Mouse (Mus musculus): Measurements from ENCODE around the gene Pigk. TPM values are rescaled to one million over a fixed set of nuclear protein-coding genes. Genes with fewer than 3 reads are reported as not detected.

Pigk gene
- polyA plus RNA-seq, 1 experiment = 0.65 TPM

DNA sequence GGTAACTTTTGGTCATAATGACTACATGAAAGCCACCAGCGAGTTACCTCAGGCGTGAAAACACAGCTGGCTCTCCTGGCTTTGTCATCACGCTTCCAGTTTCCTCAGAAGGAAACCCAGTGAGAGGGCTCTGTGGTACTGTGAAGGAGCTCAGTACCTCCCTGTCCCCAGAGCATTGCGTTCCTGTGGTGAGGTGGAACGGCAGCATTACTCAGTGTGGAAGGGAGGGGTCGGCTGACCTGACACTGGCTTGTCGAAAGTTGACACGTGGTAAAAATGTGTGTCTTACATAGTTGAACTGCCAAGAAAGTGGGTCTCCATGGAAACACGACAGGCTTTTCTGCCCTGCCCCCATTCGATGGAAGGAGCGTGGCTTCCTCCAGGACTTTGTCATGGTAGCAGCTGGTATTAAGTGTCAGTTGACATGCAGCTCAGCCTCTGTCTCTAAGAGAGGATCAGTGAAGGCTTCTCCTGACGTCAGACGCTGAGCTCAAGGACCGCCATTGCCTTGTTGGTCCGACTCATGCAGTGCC, 44.7 kb downstream of the Pigk start:
- Histone ChIP-seq H3K36me3 (ENCODE audit: control insufficient read depth) (peaks cover 32% of the 10 kb centered on the region), H3K27me3 (ENCODE audit: control insufficient read depth) (no peaks in the 10 kb centered on the region), H3K4me1 (ENCODE audit: control insufficient read depth) (peaks cover 92% of the 10 kb centered on the region), H3K4me3 (replicated peaks) (no peak overlapping the region), H3K9me3 (ENCODE audit: control insufficient read depth, low read length) (no peaks in the 10 kb centered on the region)
- TF ChIP-seq TAL1 (IDR thresholded peaks at IDR 0.05; ENCODE audit: low read length) (no peak), GATA1 (IDR thresholded peaks at IDR 0.05; ENCODE audit: low read length) (no peak)

DNA sequence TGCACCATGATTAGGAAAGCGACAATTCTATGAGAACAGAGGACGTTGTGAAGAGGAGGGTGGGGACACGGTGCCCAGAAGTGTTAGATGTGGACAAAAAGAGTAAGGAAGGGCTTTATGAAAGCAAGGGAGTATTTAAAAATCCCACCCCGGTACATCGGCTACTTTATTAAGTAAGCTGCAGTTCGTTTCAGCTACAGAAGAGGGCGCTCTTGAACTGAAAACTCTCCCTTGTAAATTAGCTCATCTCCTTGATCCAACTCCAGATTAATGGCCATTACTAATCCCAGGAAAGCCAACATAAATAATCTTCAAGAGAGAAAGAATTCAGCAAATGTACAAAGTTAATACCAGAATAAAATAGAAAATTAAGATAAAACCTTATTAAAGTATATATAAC, 47.2 kb downstream of the Pigk start:
- Histone ChIP-seq H3K27me3 (ENCODE audit: control insufficient read depth) (no peaks in the 10 kb centered on the region), H3K4me3 (replicated peaks) (no peak overlapping the region), H3K4me1 (ENCODE audit: control insufficient read depth) (peaks cover 85% of the 10 kb centered on the region), H3K9me3 (ENCODE audit: control insufficient read depth, low read length) (no peaks in the 10 kb centered on the region), H3K36me3 (ENCODE audit: control insufficient read depth) (peaks cover 25% of the 10 kb centered on the region)
- TF ChIP-seq TAL1 (IDR thresholded peaks at IDR 0.05; ENCODE audit: low read length) (no peak), GATA1 (IDR thresholded peaks at IDR 0.05; ENCODE audit: low read length) (no peak)

DNA sequence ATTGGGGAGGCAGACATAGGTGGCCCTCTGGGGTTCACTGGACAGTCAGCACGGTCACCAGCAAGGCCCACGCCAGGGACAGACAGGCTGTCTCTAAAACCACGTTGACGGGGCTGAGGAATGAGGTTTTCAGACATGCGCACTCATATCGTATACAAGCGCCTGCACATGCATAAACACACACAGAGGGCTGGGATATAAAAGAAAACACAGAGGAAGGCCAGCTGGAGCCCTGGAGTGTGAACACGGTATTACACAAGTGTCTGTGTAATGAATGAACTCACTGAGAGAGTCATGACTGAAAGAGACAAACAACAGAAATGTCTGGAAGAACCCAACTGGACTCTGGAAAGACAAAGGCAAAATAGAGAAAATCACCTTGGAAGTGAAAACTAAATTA, 47.8 kb downstream of the Pigk start:
- Histone ChIP-seq H3K4me1 (ENCODE audit: control insufficient read depth) (peaks cover 80% of the 10 kb centered on the region), H3K4me3 (replicated peaks) (no peak overlapping the region), H3K27me3 (ENCODE audit: control insufficient read depth) (no peaks in the 10 kb centered on the region), H3K36me3 (ENCODE audit: control insufficient read depth) (peaks cover 27% of the 10 kb centered on the region), H3K9me3 (ENCODE audit: control insufficient read depth, low read length) (no peaks in the 10 kb centered on the region)
- no peak for TF ChIP-seq GATA1 (IDR thresholded peaks at IDR 0.05; ENCODE audit: low read length)
- no peak for TF ChIP-seq TAL1 (IDR thresholded peaks at IDR 0.05; ENCODE audit: low read length)

DNA sequence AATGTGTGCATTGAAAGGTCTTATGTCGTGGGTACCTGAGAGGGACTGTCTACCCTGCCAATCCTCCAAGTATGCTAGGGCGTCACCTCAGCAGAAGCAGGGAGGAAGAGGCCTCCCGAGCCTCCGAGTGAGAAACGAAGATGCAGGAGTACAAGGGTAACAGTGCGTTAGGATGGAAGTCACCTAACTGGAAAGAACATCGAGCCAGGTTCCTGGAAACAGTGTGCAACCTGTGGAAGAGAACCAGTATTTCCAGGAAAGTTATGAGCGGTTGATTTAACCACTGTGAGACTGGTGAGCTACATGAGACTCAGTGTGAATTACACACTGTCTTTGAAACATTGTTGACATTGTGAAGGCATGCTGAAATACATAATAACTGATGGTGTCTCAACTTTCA, 48.4 kb downstream of the Pigk start:
- Histone ChIP-seq H3K36me3 (ENCODE audit: control insufficient read depth) (peaks cover 31% of the 10 kb centered on the region), H3K4me3 (replicated peaks) (no peak overlapping the region), H3K9me3 (ENCODE audit: control insufficient read depth, low read length) (no peaks in the 10 kb centered on the region), H3K4me1 (ENCODE audit: control insufficient read depth) (peaks cover 73% of the 10 kb centered on the region), H3K27me3 (ENCODE audit: control insufficient read depth) (no peaks in the 10 kb centered on the region)
- TF ChIP-seq GATA1 (IDR thresholded peaks at IDR 0.05; ENCODE audit: low read length) (no peak), TAL1 (IDR thresholded peaks at IDR 0.05; ENCODE audit: low read length) (no peak)

DNA sequence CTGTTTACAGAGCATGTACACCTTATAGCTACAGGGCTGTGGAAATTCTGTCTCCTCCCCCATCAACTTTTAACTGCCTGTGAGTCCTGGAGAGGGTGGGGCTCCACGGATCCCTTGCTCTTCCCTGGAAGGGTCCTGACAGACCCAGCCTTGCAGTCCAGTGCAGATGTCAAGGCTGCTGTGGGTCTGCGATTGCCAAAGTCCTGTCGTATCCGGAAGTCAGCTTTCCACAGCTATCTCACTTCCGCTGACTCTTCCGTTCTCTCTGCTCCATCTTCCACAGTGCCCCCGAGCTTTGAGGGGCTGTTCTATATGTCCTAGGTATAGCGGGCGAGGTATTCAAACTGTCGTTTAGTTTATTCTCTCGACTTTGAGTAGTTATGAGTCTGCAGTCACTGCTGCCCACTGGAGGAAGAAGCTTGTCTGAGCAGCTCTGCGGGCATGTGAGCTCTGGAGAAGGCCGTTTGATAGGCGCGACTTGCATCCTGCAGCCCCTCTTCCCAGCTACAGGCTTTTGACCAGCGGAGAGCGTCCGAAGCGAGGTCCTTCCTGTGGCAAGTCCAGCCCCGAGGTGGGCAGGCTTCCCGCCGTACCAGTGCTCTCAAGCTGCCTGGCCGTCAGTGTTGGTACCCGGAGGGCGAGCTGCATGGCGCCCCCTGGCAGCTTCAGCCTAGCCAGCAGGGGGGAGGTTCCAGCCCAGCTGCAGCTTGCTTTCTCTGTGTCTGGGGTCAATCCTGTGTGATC, 49.4 kb downstream of the Pigk start:
- Histone ChIP-seq H3K4me3 (replicated peaks) (peak overlapping the region; percentile 62), H3K27me3 (ENCODE audit: control insufficient read depth) (no peaks in the 10 kb centered on the region), H3K4me1 (ENCODE audit: control insufficient read depth) (peaks cover 63% of the 10 kb centered on the region), H3K9me3 (ENCODE audit: control insufficient read depth, low read length) (no peaks in the 10 kb centered on the region), H3K36me3 (ENCODE audit: control insufficient read depth) (peaks cover 36% of the 10 kb centered on the region)
- TF ChIP-seq GATA1 (IDR thresholded peaks at IDR 0.05; ENCODE audit: low read length) = no peak
- TF ChIP-seq TAL1 (IDR thresholded peaks at IDR 0.05; ENCODE audit: low read length) = no peak

DNA sequence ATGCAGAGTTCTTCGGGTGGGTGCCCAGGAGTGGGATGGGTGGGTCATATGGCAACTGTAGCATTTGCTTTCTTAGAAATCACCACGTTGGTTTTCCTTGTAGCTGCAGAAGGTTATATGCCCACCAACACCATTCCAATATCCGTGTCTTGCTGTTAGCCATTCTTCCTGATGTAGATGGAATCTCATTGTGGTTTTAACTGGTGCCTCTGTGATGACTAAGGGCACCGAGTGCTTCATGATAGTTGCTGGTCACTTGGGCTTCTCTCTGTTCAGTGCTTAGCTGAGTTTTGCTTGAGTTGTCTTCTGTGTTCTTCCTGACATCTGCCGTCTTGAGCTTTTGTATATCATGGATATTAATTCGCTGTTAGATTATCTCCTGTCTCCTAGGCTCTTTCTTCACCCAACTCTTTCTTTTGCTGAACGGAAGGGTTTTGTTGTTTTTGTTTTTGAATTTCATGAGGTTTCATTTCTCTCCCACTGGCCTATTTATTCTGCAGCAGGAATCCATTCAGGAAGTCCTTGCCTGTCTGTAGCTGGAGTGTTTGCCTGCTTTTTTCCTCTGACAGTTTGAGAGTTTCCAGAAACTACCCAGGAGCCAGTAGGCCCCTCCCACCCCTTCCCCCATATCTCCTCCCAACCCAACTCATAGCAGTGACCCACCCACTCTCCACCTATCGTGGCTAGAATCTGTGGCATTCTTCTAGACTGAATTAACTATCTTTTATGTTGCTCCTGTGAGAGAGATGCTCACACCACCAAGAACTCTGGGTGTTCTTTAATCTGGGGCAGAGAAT, 50.8 kb downstream of the Pigk start:
- Histone ChIP-seq H3K9me3 (ENCODE audit: control insufficient read depth, low read length) (no peaks in the 10 kb centered on the region), H3K36me3 (ENCODE audit: control insufficient read depth) (peaks cover 37% of the 10 kb centered on the region), H3K4me1 (ENCODE audit: control insufficient read depth) (peaks cover 49% of the 10 kb centered on the region), H3K27me3 (ENCODE audit: control insufficient read depth) (no peaks in the 10 kb centered on the region), H3K4me3 (replicated peaks) (no peak overlapping the region)
- no peak for TF ChIP-seq TAL1 (IDR thresholded peaks at IDR 0.05; ENCODE audit: low read length)
- no peak for TF ChIP-seq GATA1 (IDR thresholded peaks at IDR 0.05; ENCODE audit: low read length)

DNA sequence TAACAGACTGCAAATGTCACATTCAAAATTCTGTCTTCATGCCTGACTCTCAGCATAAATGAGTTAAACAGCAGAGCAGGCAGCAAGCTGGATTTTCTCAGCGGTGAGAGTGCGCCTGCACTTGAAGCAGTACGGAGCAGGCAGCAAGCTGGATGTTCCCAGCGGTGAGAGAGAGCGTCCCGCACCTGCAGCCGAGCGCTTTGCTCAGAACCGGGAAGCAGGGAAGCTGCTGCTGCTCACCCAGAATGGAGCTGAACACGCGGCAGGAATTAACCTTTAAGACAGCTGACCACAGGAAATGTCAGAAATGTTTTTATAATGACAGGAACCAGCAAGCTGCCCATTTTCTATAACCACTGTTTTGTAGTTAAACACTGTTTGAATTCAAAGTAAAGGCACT, 53.6 kb downstream of the Pigk start:
- H3K4me3 ChIP-seq (replicated peaks) = no peak overlapping the region
- peaks cover 27% of the 10 kb centered on the region for H3K4me1 ChIP-seq (ENCODE audit: control insufficient read depth)
- H3K9me3 ChIP-seq (ENCODE audit: control insufficient read depth, low read length) = no peaks in the 10 kb centered on the region
- peaks cover 50% of the 10 kb centered on the region for H3K36me3 ChIP-seq (ENCODE audit: control insufficient read depth)
- TF ChIP-seq GATA1 (IDR thresholded peaks at IDR 0.05; ENCODE audit: low read length) (no peak), TAL1 (IDR thresholded peaks at IDR 0.05; ENCODE audit: low read length) (no peak)
- no peaks in the 10 kb centered on the region for H3K27me3 ChIP-seq (ENCODE audit: control insufficient read depth)

DNA sequence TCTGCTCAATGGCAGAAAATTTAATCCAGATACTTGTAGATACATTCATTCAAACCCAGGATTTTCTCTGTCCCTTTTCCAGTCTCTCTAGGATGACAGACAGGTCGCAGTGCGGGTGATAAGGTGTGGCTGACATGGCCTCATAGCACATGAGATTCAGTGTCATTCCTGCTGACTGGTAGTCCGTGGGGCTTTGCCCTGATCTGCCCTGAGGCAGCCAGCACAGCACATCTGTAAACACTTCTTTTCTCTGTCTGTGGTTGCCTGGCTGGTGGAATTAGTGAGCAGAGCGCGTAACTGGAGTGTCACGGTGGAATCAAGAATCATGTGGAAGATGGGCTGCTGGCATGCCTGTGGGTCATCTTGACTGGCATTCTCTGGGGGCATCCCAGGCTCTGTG, 56.2 kb downstream of the Pigk start:
- peaks cover 3% of the 10 kb centered on the region for H3K4me1 ChIP-seq (ENCODE audit: control insufficient read depth)
- H3K4me3 ChIP-seq (replicated peaks) = no peak overlapping the region
- TF ChIP-seq GATA1 (IDR thresholded peaks at IDR 0.05; ENCODE audit: low read length) (no peak), TAL1 (IDR thresholded peaks at IDR 0.05; ENCODE audit: low read length) (no peak)
- H3K27me3 ChIP-seq (ENCODE audit: control insufficient read depth) = no peaks in the 10 kb centered on the region
- peaks cover 55% of the 10 kb centered on the region for H3K36me3 ChIP-seq (ENCODE audit: control insufficient read depth)
- no peaks in the 10 kb centered on the region for H3K9me3 ChIP-seq (ENCODE audit: control insufficient read depth, low read length)

DNA sequence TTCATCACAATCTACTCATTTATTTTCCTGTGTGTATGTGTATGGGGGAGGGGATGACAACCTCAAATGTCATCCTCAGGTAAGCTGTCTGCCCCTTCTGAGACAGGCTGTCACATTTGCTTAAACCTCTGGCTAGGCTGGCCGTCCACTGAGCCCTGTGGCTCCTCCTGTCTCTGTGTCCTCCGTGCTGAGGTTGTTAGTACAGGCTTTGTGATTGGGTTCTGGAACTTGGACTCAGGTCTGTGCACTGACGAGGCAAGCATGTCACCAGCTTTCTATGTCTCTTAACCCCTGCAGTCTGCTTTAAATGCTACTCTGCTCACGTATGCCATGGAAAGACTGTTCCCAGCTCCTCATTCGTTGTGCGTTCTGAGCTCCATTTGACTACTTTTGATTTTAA, 62.5 kb downstream of the Pigk start:
- Histone ChIP-seq H3K27me3 (ENCODE audit: control insufficient read depth) (no peaks in the 10 kb centered on the region), H3K4me3 (replicated peaks) (no peak overlapping the region), H3K4me1 (ENCODE audit: control insufficient read depth) (no peaks in the 10 kb centered on the region), H3K9me3 (ENCODE audit: control insufficient read depth, low read length) (no peaks in the 10 kb centered on the region), H3K36me3 (ENCODE audit: control insufficient read depth) (peaks cover 20% of the 10 kb centered on the region)
- TF ChIP-seq GATA1 (IDR thresholded peaks at IDR 0.05; ENCODE audit: low read length) (no peak), TAL1 (IDR thresholded peaks at IDR 0.05; ENCODE audit: low read length) (no peak)

All from erythroblast, embryonic 14.5 days (primary cell).